Mouse (Mus musculus): ENCODE data around the gene Hydin. TPM values are rescaled to one million over a fixed set of nuclear protein-coding genes. Genes with fewer than 3 reads are reported as not detected.

The Hydin gene
- total and polyA plus RNA-seq, 2 experiments from 2014 or later: 0.39 to 0.73 TPM

DNA sequence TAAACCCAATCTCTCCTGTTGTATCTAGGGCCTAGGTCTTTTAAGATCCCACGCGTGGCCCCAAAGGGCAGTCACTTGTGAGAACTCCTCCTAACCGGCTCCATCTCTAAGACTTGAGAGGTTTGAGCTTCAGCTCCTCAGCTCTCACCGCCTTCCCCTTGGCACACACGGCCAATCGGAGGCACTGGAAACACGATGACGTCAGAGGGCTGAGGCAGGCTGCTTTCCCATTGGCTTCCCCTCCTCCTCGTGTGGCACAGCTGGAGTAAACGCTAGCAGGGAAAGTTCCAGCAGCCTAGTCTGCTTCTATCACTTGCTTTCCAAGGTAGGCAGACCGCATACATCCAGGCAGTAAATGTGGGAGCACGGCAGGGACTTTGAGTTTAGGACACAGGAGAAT lies 212.6 kb downstream of the Hydin start:
- 68% methylated on average over 12 of the region's 12 CpGs for WGBS
- Histone ChIP-seq H3K4me3 (ENCODE audit: low read length) (no peak overlapping the region), H3K27me3 (ENCODE audit: insufficient read depth, low read length) (no peaks in the 10 kb centered on the region), H3K9ac (replicated peaks; ENCODE audit: low read length) (no peak overlapping the region), H3K27ac (no peak overlapping the region), H3K4me1 (ENCODE audit: insufficient read depth, low read length) (peaks cover 9% of the 10 kb centered on the region), H3K9me3 (ENCODE audit: low read length) (no peaks in the 10 kb centered on the region), H3K36me3 (ENCODE audit: insufficient read depth, low read length) (no peaks in the 10 kb centered on the region), H3K4me2 (ENCODE audit: low read depth, low read length) (no peak overlapping the region)
- DNase-seq (ENCODE audit: low spot score): no peak
- no peak for TF ChIP-seq CTCF (IDR thresholded peaks at IDR 0.05; ENCODE audit: low read depth)
- no peak for ATAC-seq

DNA sequence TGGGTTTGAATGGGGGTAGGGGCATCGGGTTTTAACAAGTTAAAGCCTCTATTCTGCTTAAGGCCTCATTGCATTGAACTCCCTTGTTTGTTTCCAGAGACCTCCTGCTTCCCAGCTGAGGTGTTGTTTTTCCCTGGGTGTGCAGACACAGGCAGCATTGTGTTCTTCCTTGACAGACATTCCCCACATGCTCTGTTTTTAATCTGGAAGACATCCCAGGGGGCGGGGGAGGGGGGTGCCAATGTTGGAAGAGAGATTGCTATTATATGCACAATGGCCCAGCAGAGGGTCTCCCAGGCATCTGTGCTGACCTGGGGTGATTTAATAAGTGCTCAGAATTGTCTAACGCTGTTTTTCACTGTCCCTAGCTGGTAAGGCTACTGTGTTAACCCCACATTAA lies 215.5 kb downstream of the Hydin start:
- Histone ChIP-seq H3K4me3 (ENCODE audit: low read length) (no peak overlapping the region), H3K27ac (no peak overlapping the region), H3K36me3 (ENCODE audit: insufficient read depth, low read length) (no peaks in the 10 kb centered on the region), H3K4me2 (ENCODE audit: low read depth, low read length) (no peak overlapping the region), H3K27me3 (ENCODE audit: insufficient read depth, low read length) (no peaks in the 10 kb centered on the region), H3K9ac (replicated peaks; ENCODE audit: low read length) (no peak overlapping the region), H3K9me3 (ENCODE audit: low read length) (no peaks in the 10 kb centered on the region), H3K4me1 (ENCODE audit: insufficient read depth, low read length) (peaks cover 9% of the 10 kb centered on the region)
- ATAC-seq (no peak), DNase-seq (ENCODE audit: low spot score) (no peak)
- TF ChIP-seq CTCF (IDR thresholded peaks at IDR 0.05; ENCODE audit: low read depth): no peak
- WGBS: 5% methylated on average over 3 of the region's 3 CpGs

DNA sequence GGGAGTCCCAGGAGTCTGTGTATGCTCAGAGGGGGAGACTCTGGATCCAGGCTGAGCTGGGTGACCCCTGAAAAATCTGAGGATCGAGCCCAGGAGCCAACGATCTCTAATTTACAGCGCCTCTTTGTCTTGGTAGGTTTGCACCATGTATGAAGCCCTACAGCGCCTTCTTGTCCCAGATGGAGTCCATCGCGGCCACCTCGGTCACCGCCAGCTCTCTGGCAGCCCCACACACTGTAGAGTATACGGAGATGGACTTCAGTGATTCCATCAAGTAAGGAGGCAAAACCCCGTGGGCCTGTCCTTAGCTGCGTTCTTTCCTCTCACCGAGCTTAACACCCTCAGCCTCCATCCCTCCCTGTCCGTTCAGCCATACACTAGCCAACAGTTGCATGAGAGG lies 218.5 kb downstream of the Hydin start:
- H3K36me3 ChIP-seq (ENCODE audit: insufficient read depth, low read length): no peaks in the 10 kb centered on the region
- no peak overlapping the region for H3K9ac ChIP-seq (replicated peaks; ENCODE audit: low read length)
- no peaks in the 10 kb centered on the region for H3K9me3 ChIP-seq (ENCODE audit: low read length)
- no peak overlapping the region for H3K4me2 ChIP-seq (ENCODE audit: low read depth, low read length)
- no peaks in the 10 kb centered on the region for H3K27me3 ChIP-seq (ENCODE audit: insufficient read depth, low read length)
- WGBS: 92% methylated on average over 13 of the region's 13 CpGs
- ATAC-seq (no peak), DNase-seq (ENCODE audit: low spot score) (no peak)
- no peak for TF ChIP-seq CTCF (IDR thresholded peaks at IDR 0.05; ENCODE audit: low read depth)
- no peak overlapping the region for H3K4me3 ChIP-seq (ENCODE audit: low read length)
- peaks cover 9% of the 10 kb centered on the region for H3K4me1 ChIP-seq (ENCODE audit: insufficient read depth, low read length)
- H3K27ac ChIP-seq: no peak overlapping the region

DNA sequence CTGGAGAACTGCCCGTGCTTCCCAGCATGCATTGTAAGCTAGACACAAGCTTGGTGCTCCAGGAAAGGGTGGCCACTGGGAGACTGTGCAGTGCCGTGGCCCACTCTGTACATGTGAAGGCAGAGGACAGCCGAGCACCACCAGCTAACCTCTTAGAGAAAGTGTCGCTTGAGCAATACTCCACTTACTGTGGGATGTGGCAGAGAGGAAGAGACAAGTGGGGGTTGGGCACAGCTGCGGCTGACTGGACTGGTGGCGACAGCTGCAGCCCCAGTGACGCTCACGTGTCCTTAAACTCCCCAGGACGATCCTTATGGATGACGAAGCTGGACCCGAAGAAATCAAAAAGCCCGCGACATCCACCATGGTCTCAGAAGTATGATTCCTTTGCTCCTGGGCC lies 219.2 kb downstream of the Hydin start:
- Histone ChIP-seq H3K27ac (no peak overlapping the region), H3K9ac (replicated peaks; ENCODE audit: low read length) (no peak overlapping the region), H3K4me3 (ENCODE audit: low read length) (no peak overlapping the region), H3K27me3 (ENCODE audit: insufficient read depth, low read length) (no peaks in the 10 kb centered on the region), H3K9me3 (ENCODE audit: low read length) (no peaks in the 10 kb centered on the region), H3K4me2 (ENCODE audit: low read depth, low read length) (no peak overlapping the region), H3K4me1 (ENCODE audit: insufficient read depth, low read length) (peaks cover 9% of the 10 kb centered on the region), H3K36me3 (ENCODE audit: insufficient read depth, low read length) (no peaks in the 10 kb centered on the region)
- ATAC-seq (no peak), DNase-seq (ENCODE audit: low spot score) (no peak)
- 75% methylated on average over 13 of the region's 13 CpGs for WGBS
- TF ChIP-seq CTCF (IDR thresholded peaks at IDR 0.05; ENCODE audit: low read depth): no peak

DNA sequence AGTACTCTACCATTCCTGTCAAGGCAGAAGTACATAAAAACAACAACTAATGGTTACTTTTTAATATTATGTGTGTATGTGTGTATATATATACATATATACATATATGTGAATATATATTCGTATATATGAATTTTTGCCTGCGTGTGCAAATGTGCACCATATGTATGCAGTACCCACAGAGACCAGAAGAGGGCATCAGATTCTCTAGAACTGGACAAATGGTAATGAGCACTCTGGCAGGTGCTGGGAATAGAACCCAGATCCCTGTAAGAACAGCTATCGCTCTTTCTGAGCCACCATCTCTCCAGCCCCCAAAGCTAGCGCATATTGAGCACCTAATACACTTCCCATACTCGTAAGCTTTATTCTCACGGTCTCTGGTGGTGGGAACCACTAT lies 220.9 kb downstream of the Hydin start:
- Histone ChIP-seq H3K9ac (replicated peaks; ENCODE audit: low read length) (no peak overlapping the region), H3K4me1 (ENCODE audit: insufficient read depth, low read length) (0 out of 2 replicates have a peak, but pooled peaks cover 4% of the 10 kb centered on the region), H3K4me2 (ENCODE audit: low read depth, low read length) (no peak overlapping the region), H3K4me3 (ENCODE audit: low read length) (no peak overlapping the region), H3K27me3 (ENCODE audit: insufficient read depth, low read length) (no peaks in the 10 kb centered on the region), H3K27ac (no peak overlapping the region), H3K36me3 (ENCODE audit: insufficient read depth, low read length) (no peaks in the 10 kb centered on the region), H3K9me3 (ENCODE audit: low read length) (no peaks in the 10 kb centered on the region)
- WGBS: 97% methylated on average over 6 of the region's 6 CpGs
- TF ChIP-seq CTCF (IDR thresholded peaks at IDR 0.05; ENCODE audit: low read depth): peak; percentile 28
- no peak for ATAC-seq
- DNase-seq (ENCODE audit: low spot score): no peak

DNA sequence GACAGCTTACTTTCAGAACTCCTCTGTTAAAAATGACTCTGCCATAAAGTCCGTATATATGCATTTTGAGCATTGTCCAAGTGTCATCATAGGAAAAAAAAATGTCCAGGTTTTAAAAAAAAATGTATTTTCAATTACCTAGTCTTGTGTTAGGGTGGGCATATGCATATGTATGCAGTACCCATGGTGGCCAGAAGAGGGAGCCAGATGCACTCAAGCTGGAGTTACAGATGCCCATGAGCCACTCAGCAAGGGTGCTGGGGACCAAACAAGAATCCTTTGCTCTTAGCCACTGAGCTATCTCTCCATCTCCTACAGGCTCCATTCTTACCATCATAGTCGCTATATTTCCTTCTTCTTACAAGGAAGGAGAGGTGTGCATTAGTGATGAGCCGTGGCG lies 222.6 kb downstream of the Hydin start:
- DNase-seq (ENCODE audit: low spot score) (no peak), ATAC-seq (no peak)
- Histone ChIP-seq H3K27ac (no peak overlapping the region), H3K4me1 (ENCODE audit: insufficient read depth, low read length) (no peaks in the 10 kb centered on the region), H3K9ac (replicated peaks; ENCODE audit: low read length) (no peak overlapping the region), H3K4me2 (ENCODE audit: low read depth, low read length) (no peak overlapping the region), H3K9me3 (ENCODE audit: low read length) (no peaks in the 10 kb centered on the region), H3K4me3 (ENCODE audit: low read length) (no peak overlapping the region), H3K27me3 (ENCODE audit: insufficient read depth, low read length) (no peaks in the 10 kb centered on the region), H3K36me3 (ENCODE audit: insufficient read depth, low read length) (no peaks in the 10 kb centered on the region)
- peak; percentile 61 for TF ChIP-seq CTCF (IDR thresholded peaks at IDR 0.05; ENCODE audit: low read depth)
- 73% methylated on average over 4 of the region's 4 CpGs for WGBS

DNA sequence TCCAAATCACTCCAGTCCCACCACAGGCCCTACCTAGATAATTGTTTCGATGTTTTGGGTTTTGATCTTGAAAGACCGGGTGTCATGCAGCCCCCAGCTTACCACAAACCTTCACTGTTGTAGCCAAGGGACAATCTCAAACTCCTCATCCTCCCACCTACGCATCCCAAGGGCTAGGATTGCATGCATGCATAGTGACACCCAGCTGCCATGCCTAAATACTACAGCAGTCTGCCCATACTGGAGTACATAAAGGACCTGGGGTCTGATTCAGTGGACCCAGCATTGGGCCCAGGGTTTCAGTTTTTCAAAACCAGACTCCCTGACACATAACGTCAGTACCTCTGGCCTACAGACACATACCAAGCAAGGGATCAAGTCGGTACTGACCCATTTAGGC lies 224.3 kb downstream of the Hydin start:
- Histone ChIP-seq H3K4me3 (ENCODE audit: low read length) (no peak overlapping the region), H3K9me3 (ENCODE audit: low read length) (no peaks in the 10 kb centered on the region), H3K4me2 (ENCODE audit: low read depth, low read length) (no peak overlapping the region), H3K4me1 (ENCODE audit: insufficient read depth, low read length) (no peaks in the 10 kb centered on the region), H3K27ac (no peak overlapping the region), H3K9ac (replicated peaks; ENCODE audit: low read length) (no peak overlapping the region), H3K27me3 (ENCODE audit: insufficient read depth, low read length) (no peaks in the 10 kb centered on the region), H3K36me3 (ENCODE audit: insufficient read depth, low read length) (no peaks in the 10 kb centered on the region)
- 90% methylated on average over 5 of the region's 5 CpGs for WGBS
- peak; percentile 53 for TF ChIP-seq CTCF (IDR thresholded peaks at IDR 0.05; ENCODE audit: low read depth)
- ATAC-seq (no peak), DNase-seq (ENCODE audit: low spot score) (no peak)

Data from hindbrain, postnatal 0 days (tissue).